Mouse (Mus musculus): ENCODE data around the gene Cap1. TPM values are rescaled to one million over a fixed set of nuclear protein-coding genes. Genes with fewer than 3 reads are reported as not detected.

The Cap1 gene
- polyA plus RNA-seq, 1 experiment from 2014 or later = 54.1 TPM

DNA sequence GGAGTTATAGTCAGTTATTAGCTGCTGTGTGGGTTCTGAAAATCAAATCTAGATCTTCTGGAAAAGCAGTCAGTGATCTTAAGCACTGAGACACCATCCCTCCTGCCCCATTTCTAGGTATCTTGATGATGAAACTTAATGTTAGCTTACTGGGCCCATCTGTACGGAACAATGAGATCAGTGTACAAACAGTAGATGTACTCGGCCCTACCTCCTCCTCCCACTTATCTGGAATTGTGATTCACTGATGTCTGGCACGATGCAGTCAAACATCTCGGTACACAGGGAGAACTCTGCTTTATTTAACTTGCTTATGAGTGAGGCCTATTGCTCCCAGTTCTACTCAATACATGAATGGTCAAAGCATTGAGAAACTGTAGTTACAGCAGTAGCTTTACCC is 30.1 kb upstream of the Cap1 start:
- ATAC-seq (replicated peaks; ENCODE audit: insufficient number of reproducible peaks, low FRiP score, low TSS enrichment) = no peak
- Histone ChIP-seq H3K9me3 (replicated peaks; ENCODE audit: control insufficient read depth, low read length) (peaks cover 3% of the 10 kb centered on the region; the same call in 1 of the 2 replicates), H3K27me3 (ENCODE audit: control insufficient read depth, insufficient read depth, low read length) (no peaks in the 10 kb centered on the region), H3K36me3 (ENCODE audit: control insufficient read depth, insufficient read depth, low read length) (no peaks in the 10 kb centered on the region), H3K27ac (ENCODE audit: low read depth, low read length) (no peak overlapping the region), H3K4me2 (no peak overlapping the region), H3K4me3 (ENCODE audit: low read depth, low read length) (no peak overlapping the region), H3K9ac (ENCODE audit: low read depth, low read length) (no peak overlapping the region), H3K4me1 (ENCODE audit: control insufficient read depth, insufficient read depth, low read length) (no peaks in the 10 kb centered on the region)
- 70% methylated on average over 4 of the region's 4 CpGs for WGBS (ENCODE audit: insufficient replicate concordance)

DNA sequence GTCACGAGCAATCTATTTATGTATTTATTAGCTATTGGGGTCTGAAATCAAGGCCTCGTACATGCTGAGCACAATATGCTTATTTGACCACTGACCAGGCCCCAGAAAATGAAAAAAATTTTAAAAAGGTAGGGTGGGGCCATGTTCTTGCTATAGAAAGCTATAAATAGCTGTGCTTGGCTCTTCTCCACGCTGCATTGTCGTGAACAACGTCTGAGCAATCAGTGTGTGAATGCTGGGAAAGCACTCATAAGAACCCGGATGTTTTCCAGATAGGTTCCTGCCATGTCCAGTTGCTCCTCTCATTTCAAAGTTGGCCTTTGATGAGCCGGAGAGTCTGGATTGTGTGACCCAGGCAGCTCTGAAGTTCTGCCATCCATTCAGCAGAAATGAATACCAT is 28.3 kb upstream of the Cap1 start:
- WGBS (ENCODE audit: insufficient replicate concordance) = 62% methylated on average over 7 of the region's 7 CpGs
- Histone ChIP-seq H3K4me2 (no peak overlapping the region), H3K9ac (ENCODE audit: low read depth, low read length) (no peak overlapping the region), H3K9me3 (replicated peaks; ENCODE audit: control insufficient read depth, low read length) (peaks cover 3% of the 10 kb centered on the region; the same call in 1 of the 2 replicates), H3K4me1 (ENCODE audit: control insufficient read depth, insufficient read depth, low read length) (no peaks in the 10 kb centered on the region), H3K27me3 (ENCODE audit: control insufficient read depth, insufficient read depth, low read length) (no peaks in the 10 kb centered on the region), H3K27ac (ENCODE audit: low read depth, low read length) (no peak overlapping the region), H3K4me3 (ENCODE audit: low read depth, low read length) (no peak overlapping the region), H3K36me3 (ENCODE audit: control insufficient read depth, insufficient read depth, low read length) (no peaks in the 10 kb centered on the region)
- no peak for ATAC-seq (replicated peaks; ENCODE audit: insufficient number of reproducible peaks, low FRiP score, low TSS enrichment)

DNA sequence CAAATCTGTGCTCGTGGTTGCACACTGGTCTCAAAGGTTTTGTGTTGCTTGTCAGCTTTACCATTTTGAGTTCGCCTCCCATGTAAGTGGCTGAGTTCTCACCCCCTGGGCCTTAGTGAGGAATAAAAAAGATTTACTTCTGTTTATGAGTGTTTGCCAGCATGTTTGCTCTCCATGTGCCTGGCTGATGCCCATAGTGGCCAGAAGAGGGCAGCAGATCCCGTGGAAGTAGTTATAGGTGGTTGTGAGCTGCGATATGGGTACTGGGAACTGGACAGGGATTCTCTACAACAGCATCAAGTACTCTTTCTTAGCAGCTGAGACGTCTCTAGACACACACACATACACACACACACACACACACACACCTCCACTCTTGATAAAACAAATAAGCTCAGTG is 26.8 kb upstream of the Cap1 start:
- 69% methylated on average over 5 of the region's 5 CpGs for WGBS (ENCODE audit: insufficient replicate concordance)
- H3K27ac ChIP-seq (ENCODE audit: low read depth, low read length) = no peak overlapping the region

DNA sequence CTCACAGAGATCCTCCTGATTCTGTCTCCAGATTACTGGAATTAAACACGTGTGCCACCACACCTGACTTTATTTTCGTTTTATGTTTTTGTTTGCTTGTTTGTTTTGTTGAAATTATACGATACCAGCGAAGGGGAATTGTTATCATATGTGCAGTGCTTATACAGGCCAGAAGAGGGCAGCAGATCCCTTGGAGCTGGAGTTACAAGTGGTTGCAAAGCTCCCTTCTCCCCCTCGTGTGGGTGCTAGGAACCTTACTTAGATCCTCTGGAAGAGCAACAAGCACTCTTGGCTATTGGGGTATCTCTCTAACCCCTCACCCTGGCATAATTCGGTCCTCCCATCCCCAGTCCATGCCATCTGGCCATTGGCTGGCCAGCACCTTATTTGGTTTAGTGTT is 24.7 kb upstream of the Cap1 start:
- Histone ChIP-seq H3K9me3 (replicated peaks; ENCODE audit: control insufficient read depth, low read length) (peaks cover 3% of the 10 kb centered on the region; the same call in 1 of the 2 replicates), H3K36me3 (ENCODE audit: control insufficient read depth, insufficient read depth, low read length) (no peaks in the 10 kb centered on the region), H3K9ac (ENCODE audit: low read depth, low read length) (no peak overlapping the region), H3K4me3 (ENCODE audit: low read depth, low read length) (no peak overlapping the region), H3K4me2 (no peak overlapping the region), H3K27ac (ENCODE audit: low read depth, low read length) (no peak overlapping the region), H3K4me1 (ENCODE audit: control insufficient read depth, insufficient read depth, low read length) (no peaks in the 10 kb centered on the region), H3K27me3 (ENCODE audit: control insufficient read depth, insufficient read depth, low read length) (no peaks in the 10 kb centered on the region)
- 38% methylated on average over 6 of the region's 6 CpGs for WGBS (ENCODE audit: insufficient replicate concordance)
- no peak for ATAC-seq (replicated peaks; ENCODE audit: insufficient number of reproducible peaks, low FRiP score, low TSS enrichment)

More for the DNA sequence above, 26.8 kb upstream of the Cap1 start:
- Histone ChIP-seq H3K4me3 (ENCODE audit: low read depth, low read length) (no peak overlapping the region), H3K36me3 (ENCODE audit: control insufficient read depth, insufficient read depth, low read length) (no peaks in the 10 kb centered on the region), H3K9me3 (replicated peaks; ENCODE audit: control insufficient read depth, low read length) (peaks cover 3% of the 10 kb centered on the region; the same call in 1 of the 2 replicates), H3K27me3 (ENCODE audit: control insufficient read depth, insufficient read depth, low read length) (no peaks in the 10 kb centered on the region), H3K9ac (ENCODE audit: low read depth, low read length) (no peak overlapping the region), H3K4me2 (no peak overlapping the region), H3K4me1 (ENCODE audit: control insufficient read depth, insufficient read depth, low read length) (no peaks in the 10 kb centered on the region)
- no peak for ATAC-seq (replicated peaks; ENCODE audit: insufficient number of reproducible peaks, low FRiP score, low TSS enrichment)

DNA sequence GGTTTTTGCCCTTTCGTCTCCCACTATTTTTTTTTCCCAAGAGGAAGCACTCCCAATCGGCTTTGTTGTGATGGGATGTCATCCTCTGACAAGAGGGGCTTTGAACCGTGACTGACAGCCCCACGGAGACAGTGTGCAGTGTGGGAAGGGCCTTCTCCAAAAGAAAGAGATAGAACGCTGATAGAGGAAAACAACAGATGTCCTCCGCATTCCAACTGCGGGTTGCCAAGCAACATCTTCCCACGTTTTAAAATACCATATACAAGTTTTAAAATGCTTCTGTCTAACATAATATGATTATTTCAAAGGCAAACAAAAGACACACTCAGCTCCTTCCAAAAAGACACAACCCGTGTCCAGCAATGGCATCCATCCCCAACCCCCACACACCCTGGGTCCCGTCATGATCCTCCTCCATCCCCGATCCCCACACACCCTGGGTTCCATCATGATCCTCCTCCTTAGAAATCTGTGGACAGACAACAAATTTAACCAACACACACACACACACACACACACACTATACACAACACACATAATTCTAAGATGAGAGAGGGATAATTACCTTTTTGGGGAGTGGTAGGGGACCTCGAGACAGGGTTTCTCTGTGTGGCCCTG is 23.8 kb upstream of the Cap1 start:
- Histone ChIP-seq H3K27me3 (ENCODE audit: control insufficient read depth, insufficient read depth, low read length) (no peaks in the 10 kb centered on the region), H3K4me1 (ENCODE audit: control insufficient read depth, insufficient read depth, low read length) (no peaks in the 10 kb centered on the region), H3K4me3 (ENCODE audit: low read depth, low read length) (no peak overlapping the region), H3K4me2 (no peak overlapping the region), H3K36me3 (ENCODE audit: control insufficient read depth, insufficient read depth, low read length) (no peaks in the 10 kb centered on the region), H3K9me3 (replicated peaks; ENCODE audit: control insufficient read depth, low read length) (peaks cover 3% of the 10 kb centered on the region; the same call in 1 of the 2 replicates), H3K9ac (ENCODE audit: low read depth, low read length) (no peak overlapping the region), H3K27ac (ENCODE audit: low read depth, low read length) (no peak overlapping the region)
- no peak for ATAC-seq (replicated peaks; ENCODE audit: insufficient number of reproducible peaks, low FRiP score, low TSS enrichment)
- 49% methylated on average over 12 of the region's 12 CpGs for WGBS (ENCODE audit: insufficient replicate concordance)

DNA sequence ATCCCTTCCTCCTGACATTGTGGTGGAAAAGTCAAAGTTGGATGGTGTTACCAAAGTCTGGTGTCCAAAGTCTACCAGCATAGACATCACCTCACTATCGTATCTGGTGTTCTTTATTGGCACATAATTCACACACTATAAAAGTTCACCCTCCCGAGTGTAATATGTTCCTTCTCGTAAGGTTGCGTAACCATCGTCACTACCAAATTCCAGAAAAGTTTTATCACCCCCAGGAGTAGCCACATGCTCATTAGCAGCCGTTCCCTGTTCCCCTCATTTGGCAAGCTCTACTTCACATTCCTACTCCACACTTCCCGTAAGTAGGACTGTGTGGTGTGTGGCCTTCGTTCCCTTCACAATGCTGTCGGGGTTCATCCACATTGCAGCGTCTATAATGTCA is 19.5 kb upstream of the Cap1 start:
- H3K36me3 ChIP-seq (ENCODE audit: control insufficient read depth, insufficient read depth, low read length) = no peaks in the 10 kb centered on the region
- H3K9me3 ChIP-seq (replicated peaks; ENCODE audit: control insufficient read depth, low read length) = no peaks in the 10 kb centered on the region
- H3K9ac ChIP-seq (ENCODE audit: low read depth, low read length) = no peak overlapping the region
- no peak overlapping the region for H3K4me3 ChIP-seq (ENCODE audit: low read depth, low read length)
- no peak overlapping the region for H3K27ac ChIP-seq (ENCODE audit: low read depth, low read length)
- no peak for ATAC-seq (replicated peaks; ENCODE audit: insufficient number of reproducible peaks, low FRiP score, low TSS enrichment)
- no peak overlapping the region for H3K4me2 ChIP-seq
- WGBS (ENCODE audit: insufficient replicate concordance) = 82% methylated on average over 10 of the region's 10 CpGs
- H3K27me3 ChIP-seq (ENCODE audit: control insufficient read depth, insufficient read depth, low read length) = no peaks in the 10 kb centered on the region
- H3K4me1 ChIP-seq (ENCODE audit: control insufficient read depth, insufficient read depth, low read length) = no peaks in the 10 kb centered on the region

DNA sequence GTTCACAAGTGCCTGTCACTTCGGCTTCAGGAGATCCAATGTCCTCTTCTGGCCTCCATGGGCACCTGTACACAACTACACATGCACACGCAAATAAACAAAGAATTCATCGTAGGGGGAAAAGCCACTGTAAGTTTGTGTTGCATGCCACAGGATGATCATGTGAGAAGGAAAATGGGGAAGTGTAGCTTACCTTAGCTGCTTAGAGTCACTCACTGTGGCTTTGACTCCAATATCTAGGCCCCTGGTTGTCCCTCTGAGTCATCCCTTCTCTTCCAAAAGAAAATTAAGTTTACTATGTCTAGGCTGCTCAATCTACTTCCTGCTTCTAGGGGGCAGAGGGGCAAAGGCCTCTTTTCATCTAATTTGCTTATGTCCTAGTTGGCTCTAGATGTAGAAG is 17.9 kb upstream of the Cap1 start:
- Histone ChIP-seq H3K27me3 (ENCODE audit: control insufficient read depth, insufficient read depth, low read length) (no peaks in the 10 kb centered on the region), H3K27ac (ENCODE audit: low read depth, low read length) (no peak overlapping the region), H3K36me3 (ENCODE audit: control insufficient read depth, insufficient read depth, low read length) (no peaks in the 10 kb centered on the region), H3K9me3 (replicated peaks; ENCODE audit: control insufficient read depth, low read length) (no peaks in the 10 kb centered on the region), H3K4me2 (no peak overlapping the region), H3K9ac (ENCODE audit: low read depth, low read length) (no peak overlapping the region), H3K4me1 (ENCODE audit: control insufficient read depth, insufficient read depth, low read length) (no peaks in the 10 kb centered on the region), H3K4me3 (ENCODE audit: low read depth, low read length) (no peak overlapping the region)
- WGBS (ENCODE audit: insufficient replicate concordance) = 82% methylated on average over 3 of the region's 3 CpGs
- no peak for ATAC-seq (replicated peaks; ENCODE audit: insufficient number of reproducible peaks, low FRiP score, low TSS enrichment)

DNA sequence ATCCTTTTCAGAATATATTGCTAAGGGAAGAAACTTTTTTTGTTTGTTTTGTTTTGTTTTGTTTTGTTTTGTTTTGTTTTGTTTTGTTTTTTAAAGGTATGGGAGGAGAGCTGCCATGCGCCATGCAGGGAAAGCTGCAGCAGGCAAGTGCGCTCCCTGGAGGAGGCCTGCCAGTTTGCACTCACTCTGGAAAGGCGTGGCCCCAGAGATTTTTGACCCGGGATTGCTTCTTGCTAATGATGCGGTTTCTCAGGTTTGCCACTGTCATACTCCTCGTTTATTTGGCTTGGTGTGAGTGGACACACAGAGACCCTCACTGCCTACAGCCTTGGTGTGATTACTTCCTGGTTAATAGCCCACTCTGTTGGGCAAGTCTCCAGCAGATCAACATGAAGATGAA is 16.3 kb upstream of the Cap1 start:
- Histone ChIP-seq H3K27ac (ENCODE audit: low read depth, low read length) (no peak overlapping the region), H3K9ac (ENCODE audit: low read depth, low read length) (no peak overlapping the region), H3K4me2 (no peak overlapping the region), H3K4me3 (ENCODE audit: low read depth, low read length) (no peak overlapping the region), H3K36me3 (ENCODE audit: control insufficient read depth, insufficient read depth, low read length) (no peaks in the 10 kb centered on the region), H3K4me1 (ENCODE audit: control insufficient read depth, insufficient read depth, low read length) (no peaks in the 10 kb centered on the region), H3K27me3 (ENCODE audit: control insufficient read depth, insufficient read depth, low read length) (no peaks in the 10 kb centered on the region), H3K9me3 (replicated peaks; ENCODE audit: control insufficient read depth, low read length) (no peaks in the 10 kb centered on the region)
- 19% methylated on average over 6 of the region's 6 CpGs for WGBS (ENCODE audit: insufficient replicate concordance)
- ATAC-seq (replicated peaks; ENCODE audit: insufficient number of reproducible peaks, low FRiP score, low TSS enrichment) = no peak

DNA sequence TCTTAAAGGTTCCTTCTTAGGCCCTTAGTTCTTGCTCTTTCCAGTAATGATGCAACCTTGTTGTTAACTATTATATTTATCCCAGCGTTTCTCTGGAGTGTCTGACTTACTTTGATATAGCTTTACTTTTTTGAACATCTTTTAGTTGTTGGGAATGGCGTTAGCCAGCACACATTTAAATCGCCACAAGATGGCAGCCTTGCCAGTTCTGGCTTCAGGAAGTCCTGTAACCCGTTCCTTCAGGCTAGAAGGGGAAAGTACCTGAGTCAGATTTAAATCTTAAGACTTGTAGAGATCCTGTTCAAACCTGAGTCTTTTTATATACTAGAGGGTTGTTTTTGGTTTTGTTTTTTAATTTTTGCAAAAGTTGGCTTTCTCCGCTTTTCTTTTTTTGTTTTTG is 12.5 kb upstream of the Cap1 start:
- Histone ChIP-seq H3K27ac (ENCODE audit: low read depth, low read length) (no peak overlapping the region), H3K4me3 (ENCODE audit: low read depth, low read length) (no peak overlapping the region), H3K27me3 (ENCODE audit: control insufficient read depth, insufficient read depth, low read length) (no peaks in the 10 kb centered on the region), H3K9me3 (replicated peaks; ENCODE audit: control insufficient read depth, low read length) (no peaks in the 10 kb centered on the region; the same call in 1 of the 2 replicates), H3K36me3 (ENCODE audit: control insufficient read depth, insufficient read depth, low read length) (no peaks in the 10 kb centered on the region), H3K9ac (ENCODE audit: low read depth, low read length) (no peak overlapping the region), H3K4me2 (no peak overlapping the region), H3K4me1 (ENCODE audit: control insufficient read depth, insufficient read depth, low read length) (no peaks in the 10 kb centered on the region)
- ATAC-seq (replicated peaks; ENCODE audit: insufficient number of reproducible peaks, low FRiP score, low TSS enrichment) = no peak
- 15% methylated on average over 5 of the region's 5 CpGs for WGBS (ENCODE audit: insufficient replicate concordance)

All from heart, embryonic 11.5 days (tissue).